Mouse (Mus musculus) liver, embryonic 12.5 days (tissue): ENCODE data around the gene Appl1. TPM values are rescaled to one million over a fixed set of nuclear protein-coding genes. Genes with fewer than 3 reads are reported as not detected.

Experiments
- ATAC-seq: fragments of 200-750 bp; cut with Nextera tagmentation; 2 replicates; pipeline ENCODE4 v1.8.0; 2017; ENCODE audit warnings: moderate number of reproducible peaks, mild to moderate bottlenecking, moderate library complexity
- H3K27ac ChIP-seq: fragments of 300-500 bp; sonication (generic); 2 replicates; pipeline ENCODE4 v1.5.1; 2016; ENCODE audit warnings: mild to moderate bottlenecking
- H3K27me3 ChIP-seq: fragments of 300-500 bp; sonication (generic); replicated peaks from 2 replicates; pipeline ENCODE4 v1.6.1; 2016; ENCODE audit warnings: mild to moderate bottlenecking, moderate library complexity
- H3K36me3 ChIP-seq: fragments of 300-500 bp; sonication (generic); 2 replicates; pipeline ENCODE4 v1.6.1; 2016; ENCODE audit warnings: mild to moderate bottlenecking, moderate library complexity
- H3K4me1 ChIP-seq: fragments of 300-500 bp; sonication (generic); 2 replicates; pipeline ENCODE4 v1.6.1; 2016
- H3K4me2 ChIP-seq: fragments of 300-500 bp; sonication (generic); 2 replicates; pipeline ENCODE4 v1.6.1; 2016; ENCODE audit warnings: mild to moderate bottlenecking, moderate library complexity
- H3K4me3 ChIP-seq: fragments of 300-500 bp; sonication (generic); 2 replicates; pipeline ENCODE4 v1.5.1; 2016; ENCODE audit warnings: mild to moderate bottlenecking, moderate library complexity
- H3K9ac ChIP-seq: fragments of 300-500 bp; sonication (generic); 2 replicates; pipeline ENCODE4 v1.6.1; 2016; ENCODE audit warnings: mild to moderate bottlenecking, moderate library complexity
- H3K9me3 ChIP-seq: fragments of 300-500 bp; sonication (generic); replicated peaks from 2 replicates; pipeline ENCODE4 v1.6.1; 2016; ENCODE audit warnings: mild to moderate bottlenecking, moderate library complexity
- WGBS: fragments of 180-500 bp; shearing (Covaris S2); methylation state at CpG from one replicate; pipeline ENCODE4 v1.1.7; 2016; ENCODE audit not compliant: insufficient replicate concordance; 5-methylcytosine and 5-hydroxymethylcytosine counted together
- polyA plus RNA-seq: library from polyadenylated mRNA; unstranded; fragments of >200 nt; fragmentation: Nextera tagmentation; extraction: Ambion mirVana; gene quantifications from 2 replicates; pipeline ENCODE4 v1.2.1, GENCODE M21; 2016

Gene Appl1
- 9.2 and 10.0 TPM in 2 replicates for polyA plus RNA-seq

DNA sequence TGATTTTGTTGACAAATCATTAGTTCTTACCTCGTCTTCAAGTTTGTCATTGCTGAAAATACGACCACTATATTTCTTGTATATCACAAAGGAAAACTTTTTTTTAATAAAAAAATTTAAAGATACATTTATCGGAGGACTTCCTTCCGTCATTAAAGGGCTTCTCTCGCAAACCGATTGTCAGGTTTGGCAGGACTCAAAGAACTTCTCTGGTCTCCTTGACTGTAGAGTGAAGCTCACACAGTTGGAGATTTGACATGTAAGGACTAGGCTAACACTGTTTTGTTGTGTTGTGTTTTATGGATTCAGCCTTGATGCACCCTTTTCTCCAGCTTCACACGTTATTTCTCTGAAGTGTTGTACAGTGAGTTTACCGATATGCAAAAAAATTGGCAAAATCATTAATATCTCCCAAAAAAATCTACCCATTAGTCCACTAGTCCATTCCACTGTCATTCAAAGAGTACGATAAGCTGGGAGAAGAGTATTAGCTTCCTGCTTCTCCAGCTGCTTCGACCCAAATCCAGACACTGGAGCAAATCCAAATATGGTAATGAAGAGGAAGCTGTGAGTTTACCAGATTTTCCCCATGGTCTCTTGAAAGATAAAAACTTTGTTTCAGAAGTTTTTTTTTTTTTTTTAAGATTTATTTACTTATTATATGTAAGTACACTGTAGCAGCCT is at the start of gene Appl1:
TSS of gene Appl1 (minus strand) at position 127 of the 684 bp plus-strand sequence.
- peaks cover 27% of the 10 kb centered on the region for H3K4me1 ChIP-seq
- peak within 1 kb of the TSS; percentile 81 for H3K9ac ChIP-seq
- WGBS: 29% methylated on average over 10 of the region's 10 CpGs

DNA sequence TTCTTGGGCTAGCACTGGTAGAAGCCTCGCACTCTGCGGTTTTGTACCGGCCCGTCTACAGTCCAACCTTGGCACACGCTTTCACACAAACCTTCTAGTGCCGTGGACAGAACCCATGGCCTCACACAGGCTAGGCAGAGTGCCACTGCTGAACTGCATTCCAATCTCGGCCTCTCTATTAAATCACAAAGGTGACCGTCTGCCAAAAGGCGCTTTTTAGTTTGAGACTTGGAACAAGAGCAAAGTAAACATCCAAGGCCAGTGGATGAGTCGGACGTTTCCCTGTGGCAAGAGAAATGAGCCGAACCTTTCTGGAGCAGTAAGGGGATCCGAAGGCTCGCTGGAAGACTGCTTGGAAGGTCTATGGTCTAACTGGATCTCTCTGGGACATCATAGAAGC is 48.8 kb upstream of the Appl1 start:
- no peak overlapping the region for H3K4me2 ChIP-seq
- H3K9ac ChIP-seq: no peak overlapping the region
- H3K27ac ChIP-seq: no peak overlapping the region
- no peaks in the 10 kb centered on the region for H3K36me3 ChIP-seq
- H3K4me1 ChIP-seq: peaks cover 11% of the 10 kb centered on the region; the same call in 1 of the 2 replicates
- no peaks in the 10 kb centered on the region for H3K9me3 ChIP-seq
- ATAC-seq: no peak
- WGBS: 82% methylated on average over 14 of the region's 14 CpGs
- no peaks in the 10 kb centered on the region for H3K27me3 ChIP-seq
- no peak overlapping the region for H3K4me3 ChIP-seq

More for the DNA sequence above, at the start of gene Appl1:
- Histone ChIP-seq H3K4me3 (peak within 1 kb of the TSS; percentile 89), H3K4me2 (peak within 1 kb of the TSS; percentile 99), H3K27me3 (no peaks in the 10 kb centered on the region; the same call in 1 of the 2 replicates), H3K36me3 (no peaks in the 10 kb centered on the region), H3K27ac (peak within 1 kb of the TSS; percentile 65), H3K9me3 (no peaks in the 10 kb centered on the region)
- no peak for ATAC-seq

DNA sequence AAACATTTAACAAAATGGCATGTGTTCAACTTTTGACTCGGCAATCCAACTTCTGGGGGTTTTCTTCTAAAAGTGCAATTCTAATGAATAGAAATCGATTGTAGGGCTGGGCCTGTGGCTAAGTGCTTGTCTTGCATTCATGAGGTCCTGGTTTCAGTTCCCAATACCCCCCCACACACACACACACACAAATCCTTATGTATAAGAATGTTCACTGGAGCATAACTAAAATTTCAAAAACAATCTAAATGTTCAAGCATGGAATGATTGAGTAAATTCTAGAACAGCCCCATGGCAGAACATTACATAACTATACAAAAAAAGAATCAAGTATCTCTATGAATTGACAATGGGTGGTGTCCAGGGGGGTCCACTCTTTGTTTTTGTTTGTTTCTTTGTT is 46.9 kb upstream of the Appl1 start:
- ATAC-seq: no peak

DNA sequence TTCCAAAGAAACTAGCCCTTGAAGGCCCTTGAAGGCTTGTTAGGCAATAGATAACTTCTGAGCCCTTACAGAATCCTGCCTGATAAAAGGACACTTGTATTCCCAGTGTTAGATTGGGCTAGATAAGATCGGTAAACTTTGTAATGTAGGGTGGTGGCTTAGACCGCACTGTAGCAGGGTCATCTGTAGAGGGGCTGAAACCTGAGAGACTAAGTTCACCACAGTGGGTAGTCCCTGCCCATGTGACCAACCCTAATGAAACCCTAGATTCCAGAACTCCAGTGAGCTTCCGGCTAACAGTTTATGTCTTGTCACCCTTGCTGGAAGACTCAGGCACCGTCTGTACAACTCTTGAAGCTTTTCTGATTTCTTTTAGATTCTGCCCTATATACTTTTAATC is 42.6 kb upstream of the Appl1 start:
- Histone ChIP-seq H3K9ac (no peak overlapping the region), H3K4me1 (peaks cover 5% of the 10 kb centered on the region; the same call in 1 of the 2 replicates), H3K4me2 (no peak overlapping the region), H3K36me3 (no peaks in the 10 kb centered on the region), H3K27ac (no peak overlapping the region), H3K27me3 (no peaks in the 10 kb centered on the region), H3K9me3 (no peaks in the 10 kb centered on the region), H3K4me3 (no peak overlapping the region)
- 42% methylated on average over 4 of the region's 4 CpGs for WGBS
- ATAC-seq: peak; percentile 21; the same call in 1 of the 2 replicates

More for the DNA sequence above, 46.9 kb upstream of the Appl1 start:
- no peak overlapping the region for H3K4me2 ChIP-seq
- H3K27ac ChIP-seq: no peak overlapping the region
- H3K9ac ChIP-seq: no peak overlapping the region
- no peaks in the 10 kb centered on the region for H3K36me3 ChIP-seq
- no peak overlapping the region for H3K4me3 ChIP-seq
- WGBS: 68% methylated on average over 2 of the region's 2 CpGs
- no peaks in the 10 kb centered on the region for H3K9me3 ChIP-seq
- peaks cover 7% of the 10 kb centered on the region; the same call in 1 of the 2 replicates for H3K4me1 ChIP-seq
- no peaks in the 10 kb centered on the region for H3K27me3 ChIP-seq

DNA sequence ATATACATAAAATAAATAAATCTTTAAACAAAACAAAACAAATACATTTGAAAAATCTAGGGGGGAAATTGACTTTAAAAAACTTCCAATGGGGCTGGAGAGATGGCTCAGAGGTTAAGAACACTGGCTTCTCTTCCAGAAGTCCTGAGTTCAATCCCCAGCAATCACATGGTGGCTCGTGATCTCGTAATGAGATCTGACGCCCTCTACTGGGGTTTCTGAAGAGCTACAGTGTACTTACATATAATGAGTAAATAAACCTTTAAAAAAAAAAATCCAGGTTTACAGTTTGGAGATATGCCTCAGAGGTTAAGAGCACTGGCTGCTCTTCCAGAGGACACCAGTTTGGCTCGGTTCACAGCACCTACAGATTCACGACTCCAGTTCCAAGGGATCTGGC is 40.5 kb upstream of the Appl1 start:
- Histone ChIP-seq H3K36me3 (no peaks in the 10 kb centered on the region), H3K4me2 (no peak overlapping the region), H3K4me3 (no peak overlapping the region), H3K9me3 (no peaks in the 10 kb centered on the region), H3K27me3 (no peaks in the 10 kb centered on the region), H3K4me1 (peaks cover 10% of the 10 kb centered on the region; the same call in 1 of the 2 replicates), H3K27ac (no peak overlapping the region), H3K9ac (no peak overlapping the region)
- ATAC-seq: no peak
- 68% methylated on average over 5 of the region's 5 CpGs for WGBS

DNA sequence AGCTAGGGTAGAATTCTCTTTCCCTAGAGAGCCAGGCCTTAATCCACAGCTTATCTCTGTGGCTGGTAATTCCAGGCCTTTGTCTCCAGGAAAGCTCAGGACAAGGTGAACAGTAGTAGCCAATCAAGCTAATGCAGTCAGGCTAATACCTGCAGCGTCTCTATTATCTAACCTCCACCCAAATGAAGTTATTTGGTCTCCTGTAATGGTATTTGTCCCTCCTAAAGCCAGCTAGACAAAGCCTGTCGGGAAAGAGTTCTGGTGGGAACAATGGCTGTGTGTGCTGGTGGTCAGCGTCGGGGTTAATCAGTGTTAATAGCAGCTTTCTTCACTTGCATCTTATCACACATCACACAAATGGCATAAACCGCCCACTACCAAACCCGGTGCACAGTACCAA is 34.9 kb upstream of the Appl1 start:
- Histone ChIP-seq H3K9ac (no peak overlapping the region), H3K27me3 (no peaks in the 10 kb centered on the region), H3K36me3 (no peaks in the 10 kb centered on the region), H3K4me1 (peaks cover 23% of the 10 kb centered on the region), H3K9me3 (no peaks in the 10 kb centered on the region), H3K27ac (no peak overlapping the region), H3K4me3 (no peak overlapping the region), H3K4me2 (no peak overlapping the region)
- ATAC-seq: no peak
- WGBS: 26% methylated on average over 6 of the region's 6 CpGs

DNA sequence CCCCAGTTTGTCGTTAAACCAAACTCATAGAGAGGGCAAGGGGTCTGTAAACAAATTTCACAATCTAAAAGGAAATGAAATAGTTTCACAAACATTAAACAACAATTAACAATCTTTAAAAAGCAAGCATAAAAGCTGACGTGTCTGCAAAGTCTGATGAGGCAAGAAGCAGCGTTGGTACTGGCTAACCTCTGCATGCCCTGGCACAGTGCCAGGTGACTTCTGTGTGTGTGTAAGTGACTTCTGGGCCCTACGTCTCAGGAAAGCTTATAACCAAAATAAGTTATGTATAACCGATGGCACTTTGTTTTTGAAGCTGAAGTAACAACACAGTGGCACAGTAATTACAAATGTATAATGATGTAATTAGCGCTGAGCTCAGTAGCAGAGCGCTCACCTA is 33.9 kb upstream of the Appl1 start:
- Histone ChIP-seq H3K36me3 (no peaks in the 10 kb centered on the region), H3K9ac (no peak overlapping the region), H3K27ac (no peak overlapping the region), H3K27me3 (no peaks in the 10 kb centered on the region; the same call in 1 of the 2 replicates), H3K9me3 (no peaks in the 10 kb centered on the region), H3K4me3 (no peak overlapping the region), H3K4me2 (no peak overlapping the region), H3K4me1 (peaks cover 33% of the 10 kb centered on the region)
- no peak for ATAC-seq
- 77% methylated on average over 7 of the region's 7 CpGs for WGBS

DNA sequence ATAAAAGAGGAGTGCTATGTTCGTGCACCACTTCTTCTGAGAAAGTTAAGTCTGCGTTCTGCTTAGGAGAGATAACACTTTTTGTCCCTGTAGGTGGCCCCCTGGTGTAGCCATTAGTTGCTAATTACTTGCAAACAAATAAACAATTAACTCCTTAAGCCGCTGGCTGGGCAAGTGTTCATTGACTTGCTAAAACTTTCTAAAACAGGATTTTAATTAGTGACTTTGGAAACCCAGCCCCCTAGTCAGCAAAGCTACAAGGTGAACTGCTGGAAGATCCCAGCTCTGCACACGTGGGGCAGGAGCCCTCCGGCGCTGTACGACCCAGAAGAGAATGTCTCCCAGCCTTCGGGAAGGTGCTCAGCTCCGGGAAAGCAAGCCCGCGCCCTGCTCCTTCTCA is 29.4 kb upstream of the Appl1 start:
- Histone ChIP-seq H3K4me2 (peak overlapping the region; percentile 69), H3K9me3 (no peaks in the 10 kb centered on the region), H3K27me3 (no peaks in the 10 kb centered on the region; the same call in 1 of the 2 replicates), H3K36me3 (no peaks in the 10 kb centered on the region), H3K4me3 (peak overlapping the region; percentile 62), H3K9ac (peak overlapping the region; percentile 66), H3K4me1 (peaks cover 34% of the 10 kb centered on the region), H3K27ac (peak overlapping the region; percentile 43; the same call in 1 of the 2 replicates)
- 5% methylated on average over 11 of the region's 11 CpGs for WGBS
- ATAC-seq: peak; percentile 88

DNA sequence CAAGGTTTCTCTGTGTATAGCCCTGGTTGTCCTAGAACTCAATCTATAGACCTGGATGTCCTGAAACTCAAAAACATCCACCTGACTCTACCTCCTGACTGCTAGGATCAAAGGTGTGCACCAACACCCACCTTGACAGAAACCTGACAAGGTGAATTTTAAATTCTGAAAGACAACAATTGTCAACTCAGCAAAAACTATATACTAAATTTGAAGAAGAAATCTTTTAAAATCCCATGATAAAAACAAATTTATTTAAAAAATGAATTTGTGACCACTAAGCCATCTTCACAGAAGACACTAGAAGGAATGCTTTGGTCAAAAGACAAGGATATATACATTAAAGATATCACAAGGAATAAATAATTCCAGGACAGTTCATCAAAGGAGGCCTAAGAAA is 25.2 kb upstream of the Appl1 start:
- no peak overlapping the region for H3K27ac ChIP-seq
- H3K4me1 ChIP-seq: peaks cover 43% of the 10 kb centered on the region
- H3K36me3 ChIP-seq: no peaks in the 10 kb centered on the region
- no peak overlapping the region for H3K9ac ChIP-seq
- no peaks in the 10 kb centered on the region for H3K9me3 ChIP-seq
- no peak for ATAC-seq
- H3K4me2 ChIP-seq: no peak overlapping the region
- no peak overlapping the region for H3K4me3 ChIP-seq
- no peaks in the 10 kb centered on the region; the same call in 1 of the 2 replicates for H3K27me3 ChIP-seq

DNA sequence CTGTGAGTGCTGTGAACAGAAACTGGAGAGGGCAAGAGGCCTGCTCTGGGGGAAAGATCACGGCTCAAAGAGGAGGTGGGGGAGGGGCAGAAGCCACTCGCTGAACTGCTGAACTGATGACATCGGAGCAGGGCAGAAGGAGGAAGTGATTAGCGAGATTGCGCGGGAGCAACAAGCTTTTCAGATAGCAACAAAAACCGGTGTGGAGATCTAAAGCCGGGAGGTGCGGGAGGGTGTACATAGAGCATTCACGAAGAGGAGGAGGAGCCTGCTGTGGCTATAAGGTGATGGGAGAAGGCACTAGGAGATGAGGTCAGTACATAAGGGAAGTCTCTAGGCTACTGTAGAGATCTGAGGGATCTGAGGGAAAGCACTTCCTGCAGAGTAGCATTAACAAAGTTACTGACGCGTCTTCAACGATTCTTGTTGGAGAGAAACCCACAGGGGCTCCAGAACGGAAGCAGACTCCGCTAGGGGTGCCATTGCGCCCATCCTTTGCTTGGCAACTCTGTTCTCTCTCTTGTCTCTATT is 23.2 kb upstream of the Appl1 start, which contains the start of gene Hesx1:
TSS of gene Hesx1 (plus strand) at position 206 of the 531 bp plus-strand sequence.
- WGBS: 2% methylated on average over 16 of the region's 16 CpGs
- peaks cover 24% of the 10 kb centered on the region for H3K4me1 ChIP-seq
- no peak within 1 kb of the TSS for H3K9ac ChIP-seq
- peak within 1 kb of the TSS; percentile 42 for H3K4me3 ChIP-seq
- H3K9me3 ChIP-seq: no peaks in the 10 kb centered on the region
- H3K4me2 ChIP-seq: peak within 1 kb of the TSS; percentile 65
- no peaks in the 10 kb centered on the region for H3K27me3 ChIP-seq
- peak; percentile 77 for ATAC-seq
- H3K27ac ChIP-seq: peak within 1 kb of the TSS; percentile 41; the same call in 1 of the 2 replicates
- H3K36me3 ChIP-seq: no peaks in the 10 kb centered on the region

DNA sequence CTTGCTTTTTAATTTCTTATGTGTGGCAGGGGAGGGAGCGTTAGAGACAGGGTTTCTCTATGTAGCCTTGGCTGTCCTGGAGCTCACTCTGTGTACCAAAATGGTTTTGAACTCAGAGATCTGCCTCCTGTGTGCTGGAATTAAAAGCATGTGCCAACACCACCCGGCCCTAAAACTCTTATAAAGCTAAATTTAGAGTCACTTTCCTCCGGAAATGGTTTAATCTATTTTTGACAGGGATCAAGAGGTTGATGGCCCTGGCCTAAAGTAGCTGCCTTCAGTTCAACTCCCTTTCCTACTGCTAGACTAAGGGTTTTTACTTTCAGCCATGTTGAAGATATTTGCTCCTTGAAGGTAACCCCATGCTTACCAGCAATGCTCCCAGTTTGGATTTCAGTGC is 22.4 kb upstream of the Appl1 start:
- 37% methylated on average over 3 of the region's 3 CpGs for WGBS
- H3K27me3 ChIP-seq: no peaks in the 10 kb centered on the region
- H3K9ac ChIP-seq: no peak overlapping the region
- no peaks in the 10 kb centered on the region for H3K9me3 ChIP-seq
- no peak overlapping the region for H3K27ac ChIP-seq
- H3K36me3 ChIP-seq: no peaks in the 10 kb centered on the region
- H3K4me2 ChIP-seq: no peak overlapping the region
- ATAC-seq: no peak
- H3K4me1 ChIP-seq: peaks cover 16% of the 10 kb centered on the region
- H3K4me3 ChIP-seq: no peak overlapping the region

DNA sequence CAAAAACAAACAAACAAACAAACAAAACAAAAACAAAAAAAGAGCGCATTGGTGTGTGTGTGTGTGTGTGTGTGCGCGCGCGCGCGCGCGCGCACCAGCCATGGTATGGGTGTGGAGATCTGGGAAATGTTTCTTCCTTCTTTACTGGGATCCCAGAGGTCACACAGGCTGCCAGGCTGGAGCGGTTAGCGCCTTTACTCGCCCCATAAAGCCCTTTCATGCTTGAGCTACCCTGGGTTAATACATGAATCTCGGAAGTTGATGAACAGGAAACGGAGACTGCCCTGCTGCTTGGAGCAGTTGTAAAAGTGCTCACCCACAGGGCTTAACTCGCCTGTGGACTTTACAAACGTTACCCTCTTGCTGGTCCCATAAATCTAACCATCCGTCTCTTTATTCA is 20.6 kb upstream of the Appl1 start:
- WGBS: 77% methylated on average over 18 of the region's 18 CpGs
- peaks cover 15% of the 10 kb centered on the region for H3K4me1 ChIP-seq
- no peak overlapping the region for H3K9ac ChIP-seq
- H3K27ac ChIP-seq: no peak overlapping the region
- H3K4me2 ChIP-seq: no peak overlapping the region
- no peaks in the 10 kb centered on the region for H3K27me3 ChIP-seq
- H3K9me3 ChIP-seq: no peaks in the 10 kb centered on the region
- no peaks in the 10 kb centered on the region for H3K36me3 ChIP-seq
- no peak for ATAC-seq
- H3K4me3 ChIP-seq: no peak overlapping the region
